Mouse (Mus musculus) cerebellum, adult 18-20 months (tissue): Measurements from ENCODE around the gene Col5a2.

Experiments
- DNase-seq, 2 experiments: peaks; one replicate each; pipeline ENCODE4 v3.0.0; 2021

The Col5a2 gene

DNA sequence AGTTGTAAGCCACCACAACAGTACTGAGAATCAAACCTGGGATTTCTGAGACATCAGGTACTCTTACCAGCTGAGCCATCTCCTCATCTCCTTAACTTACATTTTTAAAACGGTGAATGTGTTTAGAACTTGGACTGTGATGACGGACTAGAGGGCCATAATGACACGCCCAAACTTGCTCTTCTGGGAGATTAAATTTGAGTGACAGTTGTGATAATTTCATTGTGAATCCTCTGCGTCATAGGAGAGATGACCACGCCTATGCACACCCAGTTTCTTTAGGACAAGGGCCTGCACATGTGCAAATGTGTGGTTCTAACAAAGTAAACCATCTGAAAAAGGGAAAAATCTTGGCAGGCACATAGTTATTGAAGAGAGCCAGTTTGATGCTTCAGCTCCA is 79.2 kb downstream of the Col5a2 start:
- no peak for DNase-seq

DNA sequence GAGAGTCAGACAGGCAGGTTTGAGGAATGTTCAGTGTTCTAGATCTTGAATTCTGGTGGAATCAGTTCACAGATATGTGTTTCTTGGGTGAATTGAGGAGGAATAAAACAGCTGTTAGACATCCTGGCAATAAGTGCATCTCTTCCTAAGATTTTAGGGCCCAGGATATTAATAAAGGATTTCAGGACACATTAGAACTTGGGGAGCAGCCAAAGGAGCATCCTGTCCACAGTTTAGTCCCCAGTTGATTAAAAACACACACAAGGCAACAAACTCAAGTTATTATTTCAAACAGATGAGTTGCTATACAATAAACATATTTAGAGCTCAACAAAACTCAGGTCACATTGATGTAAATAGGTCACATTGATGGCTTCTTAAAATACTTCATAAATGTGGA is 82.5 kb downstream of the Col5a2 start:
- no peak for DNase-seq

DNA sequence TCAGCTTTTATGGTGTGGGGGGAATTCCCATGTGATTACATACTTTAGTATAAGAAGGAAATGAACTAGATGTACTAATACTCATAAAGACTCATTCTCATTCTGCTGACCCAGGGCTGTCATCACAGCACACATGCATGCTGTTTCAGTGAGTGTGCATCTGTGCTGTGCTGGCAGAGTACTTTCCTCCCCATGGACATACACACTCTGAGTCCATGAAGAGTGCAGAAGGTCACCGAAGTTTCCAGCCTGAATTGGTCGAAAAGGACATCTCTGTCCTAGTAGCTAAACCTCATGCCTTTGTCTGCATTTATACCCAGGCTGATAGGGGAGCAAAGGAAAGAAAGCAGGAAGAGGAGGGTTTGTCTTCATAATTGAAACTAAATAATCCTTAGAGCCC is 83.2 kb downstream of the Col5a2 start:
- DNase-seq: no peak

DNA sequence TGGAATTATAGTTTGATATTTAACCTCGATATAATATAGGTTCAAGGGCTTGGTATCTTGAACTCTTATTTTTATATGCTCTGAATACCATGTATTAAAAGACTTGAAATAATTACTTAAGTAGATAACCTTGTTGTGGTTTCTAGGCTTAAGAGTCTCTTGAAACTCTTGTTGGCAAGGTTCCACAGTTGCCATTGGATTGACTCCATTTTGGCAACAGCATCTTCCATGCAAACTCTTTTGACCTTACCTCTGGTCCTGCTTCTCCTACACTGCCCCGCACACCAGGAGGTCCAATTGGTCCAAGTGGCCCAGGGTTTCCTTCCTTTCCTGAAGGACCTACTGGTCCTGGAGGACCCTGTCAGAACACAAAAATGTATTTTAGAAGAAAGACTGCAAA is 121.2 kb downstream of the Col5a2 start:
- DNase-seq: no peak

DNA sequence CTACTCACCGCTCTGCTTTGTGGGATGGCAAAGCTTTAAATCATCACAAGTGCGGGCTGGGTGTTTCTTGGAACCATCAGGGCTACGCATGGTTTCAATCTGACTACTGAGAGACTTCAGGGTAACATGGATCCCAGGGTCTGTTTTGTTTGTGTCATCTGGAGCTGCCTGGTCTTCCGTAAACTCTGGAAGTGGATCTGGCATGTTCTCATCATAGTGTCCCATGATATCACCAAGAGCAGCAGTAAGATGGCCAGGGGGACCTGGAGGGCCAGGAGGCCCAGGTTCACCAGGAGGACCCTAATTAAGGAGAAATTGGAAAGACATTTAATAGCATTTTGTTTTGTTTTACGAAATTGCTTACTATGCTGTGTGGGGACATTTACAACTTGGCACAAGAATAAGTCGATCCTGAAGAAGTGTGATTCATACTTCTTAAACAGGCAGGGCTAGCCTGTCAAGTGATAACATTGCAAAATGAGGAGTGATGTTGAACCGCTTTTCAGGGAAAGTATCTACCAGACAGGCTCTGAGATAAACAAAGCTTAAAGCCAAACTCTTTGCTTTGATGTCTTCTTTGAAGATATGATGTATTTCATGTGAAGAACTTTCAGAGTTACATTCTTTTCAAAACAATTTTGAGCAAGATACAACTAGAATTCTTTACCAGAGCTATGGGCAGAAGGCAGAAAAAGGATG is 122.9 kb downstream of the Col5a2 start:
- no peak for DNase-seq

DNA sequence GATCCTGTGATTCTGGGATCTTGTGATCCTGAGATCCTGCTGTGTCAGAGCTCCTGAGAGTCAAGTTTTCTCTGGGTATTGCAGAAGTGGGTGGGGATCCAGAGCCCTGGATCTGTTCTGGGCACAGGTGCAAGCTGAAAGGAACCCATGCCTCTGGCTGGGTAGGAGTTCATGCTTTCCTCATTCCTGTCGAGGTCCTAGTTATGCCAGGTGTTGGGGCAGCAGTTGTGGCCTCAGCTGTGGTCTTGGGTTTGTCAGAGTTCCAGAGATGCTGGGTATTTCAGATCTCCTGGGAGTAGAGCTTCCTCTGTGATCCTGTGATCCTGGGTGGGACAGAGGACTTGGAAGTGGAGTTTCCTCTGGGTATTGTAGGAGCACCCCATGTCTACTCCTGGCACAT is 137.7 kb downstream of the Col5a2 start:
- no peak for DNase-seq

DNA sequence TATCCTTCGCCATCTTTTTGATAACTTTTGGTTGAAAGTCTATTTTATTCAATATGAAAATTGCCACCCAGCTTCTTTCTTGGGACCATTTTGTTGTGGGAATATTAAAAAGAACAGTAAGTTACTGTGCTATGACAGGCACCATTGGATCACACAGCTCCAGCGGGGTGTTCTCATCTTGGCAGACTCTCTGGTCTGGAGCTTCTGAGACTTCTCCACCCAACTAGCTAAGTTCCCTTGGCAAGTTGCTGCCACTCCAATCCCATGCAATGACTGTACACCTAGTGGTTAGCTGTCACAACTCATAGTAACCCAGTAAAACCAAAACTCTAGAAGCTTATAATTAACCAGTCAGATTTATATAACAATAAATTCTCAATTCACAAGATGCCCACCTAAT is 139.8 kb downstream of the Col5a2 start:
- no peak for DNase-seq

DNA sequence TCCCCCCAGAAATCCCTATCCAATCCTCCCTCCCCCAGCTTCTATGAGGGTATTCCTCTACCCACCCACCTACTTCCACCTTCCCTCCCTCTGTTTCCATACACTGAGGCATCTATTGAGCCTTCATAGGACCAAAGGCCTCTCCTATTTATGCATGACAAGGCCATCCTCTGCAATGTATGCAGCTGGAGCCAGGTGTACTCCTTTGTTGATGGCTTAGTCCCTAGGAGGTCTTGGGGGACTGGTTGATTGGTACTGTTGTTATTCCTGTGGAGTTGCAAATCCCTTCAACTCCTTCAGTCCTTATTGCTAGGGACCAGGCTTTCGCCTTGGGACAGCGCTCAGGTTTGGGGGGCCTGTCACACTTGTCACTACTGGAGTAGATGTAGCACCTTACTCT is 143.4 kb downstream of the Col5a2 start:
- DNase-seq: no peak

DNA sequence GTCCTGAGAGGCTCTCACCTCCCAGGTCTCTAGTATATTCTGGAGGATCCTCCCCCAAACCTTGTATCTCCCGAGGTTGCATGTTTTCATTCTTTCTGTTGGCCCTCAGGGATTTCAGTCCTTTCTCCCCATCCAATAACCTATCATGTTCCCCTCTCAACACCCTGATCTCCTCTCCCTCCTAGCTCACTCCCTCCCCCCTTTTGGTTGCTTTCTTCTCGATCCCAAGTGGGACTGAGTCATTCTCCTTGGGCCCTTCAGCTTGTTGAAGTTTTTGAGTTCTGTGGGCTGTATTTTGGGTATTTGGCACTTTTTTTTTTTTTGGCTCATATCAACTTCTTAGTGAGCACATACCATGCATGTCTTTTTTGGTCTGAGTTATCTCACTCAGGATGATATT is 143.9 kb downstream of the Col5a2 start:
- DNase-seq: no peak

DNA sequence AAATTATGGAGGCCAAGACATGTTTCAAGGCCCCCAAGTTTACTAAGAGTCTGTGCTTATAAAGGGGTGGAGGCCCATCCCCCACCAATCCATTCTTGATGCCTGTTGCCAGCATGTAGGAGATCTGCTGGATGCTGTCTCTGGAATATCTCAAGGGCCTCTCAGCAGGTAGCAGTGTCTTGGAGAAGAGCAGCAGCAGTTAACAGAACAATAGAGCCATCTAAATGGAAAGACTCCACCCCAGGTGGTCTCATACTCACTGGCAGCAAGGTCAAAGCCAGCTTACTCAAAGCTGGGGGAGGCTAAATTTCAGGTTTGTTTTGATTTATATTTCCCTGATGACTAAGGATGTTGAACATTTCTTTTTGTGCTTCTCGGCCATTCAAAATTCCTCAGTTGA is 145.1 kb downstream of the Col5a2 start:
- DNase-seq: no peak

DNA sequence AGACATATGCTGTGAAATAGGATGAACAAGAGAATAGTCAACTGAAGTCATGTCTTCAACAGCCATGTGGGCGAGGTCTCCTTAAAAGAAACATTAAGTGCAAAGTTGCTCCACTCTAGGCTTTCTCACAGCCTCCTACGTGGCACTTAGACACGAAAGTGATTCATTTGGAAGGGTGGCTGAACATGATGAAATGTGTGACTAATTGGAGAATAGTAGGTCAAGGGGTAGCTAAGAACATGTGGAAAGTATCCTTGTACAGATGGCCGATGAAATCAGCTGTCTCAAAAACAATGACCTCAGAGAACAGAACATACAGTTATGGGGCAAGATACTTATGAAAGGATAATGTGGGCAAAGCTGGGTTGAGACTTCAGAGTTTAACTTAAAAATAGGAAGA is 147.1 kb downstream of the Col5a2 start:
- no peak for DNase-seq

DNA sequence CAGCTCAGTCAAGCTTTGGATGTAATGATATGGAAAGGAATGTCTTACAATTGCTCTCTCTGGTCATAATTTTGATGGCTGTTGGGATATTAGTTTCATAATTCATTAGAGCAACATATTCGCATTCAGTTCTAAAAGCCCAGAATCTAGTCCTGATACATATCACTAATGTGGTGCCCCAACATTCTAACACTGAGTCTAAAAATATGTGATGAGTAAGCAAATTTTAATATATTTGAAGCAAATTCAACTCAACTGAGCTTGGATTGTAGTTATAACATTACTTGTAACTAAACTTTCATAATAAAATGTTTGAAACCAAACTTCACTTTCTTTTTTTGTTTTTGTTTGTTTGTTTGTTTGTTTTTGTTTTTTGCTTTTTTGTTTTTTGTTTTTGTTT is 173.9 kb downstream of the Col5a2 start:
- DNase-seq: no peak
